Mouse (Mus musculus) liver, adult 2 months (tissue): Measurements from ENCODE around the gene Dbr1. TPM values are rescaled to one million over a fixed set of nuclear protein-coding genes. Genes with fewer than 3 reads are reported as not detected.
"Not testable (repeated sequence)": the region's sequence is repeated elsewhere in the genome, so short reads cannot be mapped to it uniquely, and the experiment has no call there.

ENCODE experiments used
- DNase-seq: peaks from one replicate; pipeline ENCODE4 v3.0.0-alpha.2; 2011; ENCODE audit warnings: low read depth, low spot score; ENCODE audit errors: extremely low read depth
- H3K27ac ChIP-seq: fragments of 200-500 bp; replicated peaks from 2 replicates; pipeline ENCODE4 v1.5.1; 2012; ENCODE audit warnings: low read depth, mild to moderate bottlenecking, control low read depth, inconsistent platforms, low read length; ENCODE audit not compliant: insufficient read depth
- H3K27me3 ChIP-seq: fragments of 200-500 bp; 2 replicates; pipeline ENCODE4 v1.6.1; 2012; ENCODE audit warnings: mild to moderate bottlenecking, moderate library complexity, low read length, inconsistent platforms; ENCODE audit not compliant: control insufficient read depth, insufficient read depth
- H3K36me3 ChIP-seq: fragments of 200-500 bp; 2 replicates; pipeline ENCODE4 v1.6.1; 2012; ENCODE audit warnings: low read length, inconsistent platforms; ENCODE audit not compliant: control insufficient read depth, insufficient read depth
- H3K4me1 ChIP-seq: fragments of 200-500 bp; 2 replicates; pipeline ENCODE4 v1.6.1; 2011; ENCODE audit warnings: low read length; ENCODE audit not compliant: control insufficient read depth, insufficient read depth
- H3K4me3 ChIP-seq: fragments of 200-500 bp; 2 replicates; pipeline ENCODE4 v1.5.1; 2011; ENCODE audit warnings: low read depth, mild to moderate bottlenecking, control low read depth, low read length, moderate library complexity; ENCODE audit not compliant: insufficient read depth
- H3K79me2 ChIP-seq: fragments of 200-500 bp; 2 replicates; pipeline ENCODE4 v1.6.1; 2012; ENCODE audit warnings: inconsistent platforms, mild to moderate bottlenecking, low read length, moderate library complexity; ENCODE audit not compliant: control insufficient read depth, insufficient read depth
- H3K9ac ChIP-seq: fragments of 200-500 bp; 2 replicates; pipeline ENCODE4 v1.6.1; 2012; ENCODE audit warnings: low read depth, mild to moderate bottlenecking, control low read depth, inconsistent platforms, low read length
- CTCF ChIP-seq: fragments of 200-500 bp; IDR thresholded peaks from 2 replicates; pipeline ENCODE4 v1.5.1; 2011; ENCODE audit warnings: low read depth, low read length, control low read depth
- POLR2A ChIP-seq: fragments of 200-500 bp; IDR thresholded peaks from 2 replicates; pipeline ENCODE4 v1.6.1; 2011; ENCODE audit warnings: low read length, control low read depth; ENCODE audit not compliant: insufficient read depth; ENCODE audit errors: extremely low read depth
- WGBS: fragments of 180-500 bp; shearing (Covaris S2); methylation state at CpG from one replicate; pipeline ENCODE4 v1.1.7; 2018; 5-methylcytosine and 5-hydroxymethylcytosine counted together
- polyA plus RNA-seq: library from polyadenylated mRNA; depleted of rRNA; stranded (reverse); fragments of >200 nt; gene quantifications from 2 replicates; pipeline ENCODE4 v1.2.3, GENCODE M21; 2012
- total RNA-seq: library from RNA; depleted of rRNA; stranded (reverse); fragments of >200 nt; gene quantifications from 2 replicates; pipeline ENCODE4 v1.2.3, GENCODE M21; 2014

Gene Dbr1
- total and polyA plus RNA-seq, 2 experiments: 7.1 to 11.5 TPM

GRCm38 (mm10) chr9:99591144-99591543 lies 15.5 kb downstream of the Dbr1 start:
- no peak overlapping the region for H3K4me3 ChIP-seq
- 0 out of 2 replicates have a peak, but pooled peaks cover 3% of the 10 kb centered on the region for H3K27me3 ChIP-seq
- no peaks in the 10 kb centered on the region for H3K4me1 ChIP-seq
- H3K27ac ChIP-seq: no peak overlapping the region
- TF ChIP-seq CTCF (no peak), POLR2A (no peak)
- H3K79me2 ChIP-seq: no peaks in the 10 kb centered on the region
- H3K9ac ChIP-seq: no peak overlapping the region
- WGBS: 73% methylated on average over 8 of the region's 8 CpGs
- H3K36me3 ChIP-seq: no peaks in the 10 kb centered on the region
- DNase-seq: no peak

- H3K36me3 ChIP-seq: not testable (repeated sequence)
Observed at GRCm38 (mm10) chr9:99599127-99599526, 23.5 kb downstream of the Dbr1 start.

GRCm38 (mm10) chr9:99603566-99603965 lies 28.0 kb downstream of the Dbr1 start:
- no peak for DNase-seq
- 78% methylated on average over 2 of the region's 2 CpGs for WGBS

More at GRCm38 (mm10) chr9:99599127-99599526, 23.5 kb downstream of the Dbr1 start:
- DNase-seq: peak; percentile 47
- not testable (repeated sequence) for H3K27ac ChIP-seq, H3K9ac ChIP-seq, H3K4me3 ChIP-seq, H3K79me2 ChIP-seq, H3K27me3 ChIP-seq, H3K4me1 ChIP-seq
- WGBS: 46% methylated on average over 6 of the region's 6 CpGs

GRCm38 (mm10) chr9:99612202-99612601 lies 36.6 kb downstream of the Dbr1 start, which contains the start of gene A4gnt:
TSS of gene A4gnt (plus strand) at chr9:99612502.
- Histone ChIP-seq H3K9ac (no peak within 1 kb of the TSS), H3K36me3 (no peaks in the 10 kb centered on the region), H3K4me1 (no peaks in the 10 kb centered on the region), H3K4me3 (no peak within 1 kb of the TSS), H3K27me3 (no peaks in the 10 kb centered on the region), H3K27ac (no peak within 1 kb of the TSS), H3K79me2 (no peaks in the 10 kb centered on the region)
- TF ChIP-seq CTCF (no peak), POLR2A (no peak)
- no peak for DNase-seq
- 34% methylated on average over 2 of the region's 2 CpGs for WGBS

More at GRCm38 (mm10) chr9:99603566-99603965, 28.0 kb downstream of the Dbr1 start:
- Histone ChIP-seq H3K9ac (no peak overlapping the region), H3K4me1 (no peaks in the 10 kb centered on the region), H3K27ac (no peak overlapping the region), H3K79me2 (no peaks in the 10 kb centered on the region), H3K36me3 (no peaks in the 10 kb centered on the region), H3K4me3 (no peak overlapping the region), H3K27me3 (no peaks in the 10 kb centered on the region)
- TF ChIP-seq POLR2A: no peak
- no peak for TF ChIP-seq CTCF

GRCm38 (mm10) chr9:99619688-99620087 lies 44.1 kb downstream of the Dbr1 start:
- H3K27ac ChIP-seq: no peak overlapping the region
- H3K36me3 ChIP-seq: no peaks in the 10 kb centered on the region
- H3K4me3 ChIP-seq: no peak overlapping the region
- H3K9ac ChIP-seq: no peak overlapping the region
- no peak for DNase-seq
- 0 out of 2 replicates have a peak, but pooled peaks cover 2% of the 10 kb centered on the region for H3K27me3 ChIP-seq
- TF ChIP-seq POLR2A: no peak
- TF ChIP-seq CTCF: no peak
- 92% methylated on average over 8 of the region's 8 CpGs for WGBS
- no peaks in the 10 kb centered on the region for H3K79me2 ChIP-seq
- H3K4me1 ChIP-seq: no peaks in the 10 kb centered on the region

- no peaks in the 10 kb centered on the region for H3K36me3 ChIP-seq
- H3K4me1 ChIP-seq: no peaks in the 10 kb centered on the region
- H3K27me3 ChIP-seq: 0 out of 2 replicates have a peak, but pooled peaks cover 2% of the 10 kb centered on the region
- no peak for DNase-seq
- no peak overlapping the region for H3K4me3 ChIP-seq
- TF ChIP-seq POLR2A (no peak), CTCF (no peak)
- H3K9ac ChIP-seq: no peak overlapping the region
- no peaks in the 10 kb centered on the region for H3K79me2 ChIP-seq
- H3K27ac ChIP-seq: no peak overlapping the region
- WGBS: 84% methylated on average over 11 of the region's 11 CpGs
Observed at GRCm38 (mm10) chr9:99620196-99620595, 44.6 kb downstream of the Dbr1 start.
